Mouse (Mus musculus) olfactory bulb, adult 2 months (tissue): Measurements from ENCODE around the gene 9030612E09Rik. TPM values are rescaled to one million over a fixed set of nuclear protein-coding genes. Genes with fewer than 3 reads are reported as not detected.

Experiments used
- H3K27ac ChIP-seq: fragments of 200-500 bp; 2 replicates; pipeline ENCODE4 v1.5.1; 2012; ENCODE audit warnings: low read depth, low read length; ENCODE audit not compliant: insufficient read depth
- H3K4me1 ChIP-seq: fragments of 200-500 bp; 2 replicates; pipeline ENCODE4 v1.6.1; 2012; ENCODE audit warnings: low read length; ENCODE audit not compliant: control insufficient read depth, insufficient read depth
- H3K4me3 ChIP-seq: fragments of 200-500 bp; 2 replicates; pipeline ENCODE4 v1.5.1; 2012; ENCODE audit warnings: mild to moderate bottlenecking, low read depth, low read length, moderate library complexity; ENCODE audit not compliant: insufficient read depth
- CTCF ChIP-seq: fragments of 200-500 bp; IDR thresholded peaks from 2 replicates; pipeline ENCODE4 v1.5.1; 2012; ENCODE audit warnings: low read depth, mild to moderate bottlenecking, low read length, moderate library complexity; ENCODE audit not compliant: insufficient read depth
- POLR2A ChIP-seq: fragments of 200-500 bp; IDR thresholded peaks from 2 replicates; pipeline ENCODE4 v1.6.1; 2012; ENCODE audit warnings: mild to moderate bottlenecking, low read depth, low read length, moderate library complexity; ENCODE audit not compliant: insufficient read depth
- WGBS: fragments of 180-500 bp; shearing (Covaris S2); methylation state at CpG from one replicate; pipeline ENCODE4 v1.1.7; 2018; 5-methylcytosine and 5-hydroxymethylcytosine counted together
- polyA plus RNA-seq: library from polyadenylated mRNA; stranded (reverse); fragments of >200 nt; gene quantifications from 2 replicates; pipeline ENCODE4 v1.2.4, GENCODE M21; 2012; ENCODE audit warnings: low replicate concordance; ENCODE audit not compliant: missing spikeins, insufficient read depth, insufficient read length

9030612E09Rik gene
- polyA plus RNA-seq, 1 experiment: not detected

GRCm38 (mm10) chr10:43175156-43175601 is 675 bp downstream of the 9030612E09Rik start:
- Histone ChIP-seq H3K4me3 (peak overlapping the region; percentile 96), H3K4me1 (peaks cover 6% of the 10 kb centered on the region; the same call in 1 of the 2 replicates), H3K27ac (peak overlapping the region; percentile 73; the same call in 1 of the 2 replicates)
- WGBS: 2% methylated on average over 18 of the region's 18 CpGs
- TF ChIP-seq CTCF: no peak
- TF ChIP-seq POLR2A: no peak

GRCm38 (mm10) chr10:43180313-43180912 is 5.9 kb downstream of the 9030612E09Rik start:
- 62% methylated on average over 5 of the region's 5 CpGs for WGBS
- H3K4me1 ChIP-seq: peaks cover under 1% of the 10 kb centered on the region; the same call in 1 of the 2 replicates
- H3K4me3 ChIP-seq: no peak overlapping the region
- no peak overlapping the region for H3K27ac ChIP-seq
- TF ChIP-seq POLR2A (no peak), CTCF (no peak)

GRCm38 (mm10) chr10:43200206-43200605 is 25.7 kb downstream of the 9030612E09Rik start:
- H3K4me3 ChIP-seq: no peak overlapping the region
- no peaks in the 10 kb centered on the region for H3K4me1 ChIP-seq
- no peak overlapping the region for H3K27ac ChIP-seq
- TF ChIP-seq CTCF (no peak), POLR2A (no peak)
- WGBS: 96% methylated on average over 2 of the region's 2 CpGs

- Histone ChIP-seq H3K27ac (no peak overlapping the region), H3K4me3 (no peak overlapping the region), H3K4me1 (peaks cover 3% of the 10 kb centered on the region)
- 92% methylated on average over 3 of the region's 3 CpGs for WGBS
- TF ChIP-seq POLR2A (no peak), CTCF (no peak)
Measured at GRCm38 (mm10) chr10:43203865-43204264, 29.4 kb downstream of the 9030612E09Rik start.

- H3K27ac ChIP-seq: no peak overlapping the region
- TF ChIP-seq POLR2A (no peak), CTCF (no peak)
- no peaks in the 10 kb centered on the region for H3K4me1 ChIP-seq
- 35% methylated on average over 6 of the region's 6 CpGs for WGBS
- no peak overlapping the region for H3K4me3 ChIP-seq
Measured at GRCm38 (mm10) chr10:43211866-43212265, 37.4 kb downstream of the 9030612E09Rik start.

- no peak overlapping the region for H3K27ac ChIP-seq
- TF ChIP-seq POLR2A: no peak
- TF ChIP-seq CTCF: no peak
- 88% methylated on average over 13 of the region's 13 CpGs for WGBS
- peaks cover 8% of the 10 kb centered on the region; the same call in 1 of the 2 replicates for H3K4me1 ChIP-seq
- H3K4me3 ChIP-seq: no peak overlapping the region
Measured at GRCm38 (mm10) chr10:43217361-43217900, 42.9 kb downstream of the 9030612E09Rik start.

GRCm38 (mm10) chr10:43220479-43220878 is 46.0 kb downstream of the 9030612E09Rik start:
- TF ChIP-seq CTCF (no peak), POLR2A (no peak)
- peak overlapping the region; percentile 99 for H3K27ac ChIP-seq
- 14% methylated on average over 7 of the region's 7 CpGs for WGBS
- H3K4me3 ChIP-seq: peak overlapping the region; percentile 86
- H3K4me1 ChIP-seq: peaks cover 8% of the 10 kb centered on the region; the same call in 1 of the 2 replicates

GRCm38 (mm10) chr10:43220910-43221625 is 46.6 kb downstream of the 9030612E09Rik start, which contains the start of gene Pdss2:
TSS of gene Pdss2 (plus strand) at chr10:43221486.
- Histone ChIP-seq H3K27ac (peak within 1 kb of the TSS; percentile 99), H3K4me1 (peaks cover 8% of the 10 kb centered on the region; the same call in 1 of the 2 replicates), H3K4me3 (peak within 1 kb of the TSS; percentile 86)
- TF ChIP-seq POLR2A (peak; percentile 97), CTCF (peak; percentile 5; the same call in 1 of the 2 replicates)
- WGBS: under 1% methylated on average over 50 of the region's 50 CpGs
